Mouse (Mus musculus): ENCODE data around the gene Rgs3.

Rgs3 gene

DNA sequence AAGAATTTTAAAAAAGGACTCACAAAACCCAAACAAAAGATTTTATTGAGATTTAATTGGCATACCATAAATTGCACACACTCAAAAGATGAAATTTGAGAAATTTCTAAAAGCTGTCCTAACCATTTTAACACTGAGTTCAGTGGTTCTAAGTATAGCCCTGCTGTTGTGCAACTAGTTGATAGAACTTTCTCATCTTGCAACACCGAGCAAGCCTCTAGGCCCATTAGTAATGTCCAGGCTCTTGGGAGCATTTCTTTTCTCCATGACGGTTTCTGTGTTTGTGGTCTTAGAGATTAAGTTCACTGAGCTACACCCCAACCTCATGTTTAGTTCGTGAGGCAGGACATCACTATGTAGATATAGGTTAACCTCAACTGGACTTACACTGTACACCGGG, 169.5 kb downstream of the Rgs3 start:
- DNase-seq, result no peak

DNA sequence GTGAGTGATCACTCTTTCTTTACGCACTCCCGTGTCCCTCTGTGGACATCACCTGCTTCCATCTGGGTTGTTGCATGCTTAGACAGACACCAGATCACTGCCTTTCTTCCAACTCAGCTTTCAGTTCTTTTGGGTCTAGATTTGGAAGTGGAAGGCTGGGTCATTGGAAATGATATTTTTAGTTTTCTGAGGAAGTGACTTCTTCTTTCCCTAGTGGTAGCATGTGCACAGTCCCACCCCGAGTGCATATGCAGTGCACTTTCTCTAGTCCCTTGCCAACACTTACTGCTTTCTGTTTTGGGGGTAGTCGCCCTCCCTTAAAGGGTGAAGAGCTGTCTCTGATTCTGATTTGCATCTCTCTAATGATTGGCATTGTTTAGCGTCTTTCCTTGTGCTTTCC, 170.3 kb downstream of the Rgs3 start:
- no peak for DNase-seq

DNA sequence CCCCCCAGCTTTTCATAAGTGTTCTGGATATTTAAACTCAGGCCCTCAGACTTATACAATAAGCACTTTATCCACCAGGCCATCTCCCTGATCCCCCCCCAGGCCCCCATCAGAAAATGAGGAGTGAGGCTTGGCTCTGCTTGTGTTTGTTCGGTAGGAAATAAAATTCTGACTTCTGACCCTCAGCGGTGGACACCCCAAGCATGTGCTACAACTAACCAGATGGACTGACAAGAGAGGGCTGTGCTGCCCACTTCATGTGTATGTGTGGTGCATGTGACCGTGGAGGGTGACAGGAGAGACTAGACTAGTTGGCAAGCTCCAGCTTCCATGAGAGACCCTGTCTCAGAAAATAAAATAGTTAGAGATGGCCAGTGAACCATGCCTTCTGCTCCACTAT, 171.2 kb downstream of the Rgs3 start:
- DNase-seq, result no peak

DNA sequence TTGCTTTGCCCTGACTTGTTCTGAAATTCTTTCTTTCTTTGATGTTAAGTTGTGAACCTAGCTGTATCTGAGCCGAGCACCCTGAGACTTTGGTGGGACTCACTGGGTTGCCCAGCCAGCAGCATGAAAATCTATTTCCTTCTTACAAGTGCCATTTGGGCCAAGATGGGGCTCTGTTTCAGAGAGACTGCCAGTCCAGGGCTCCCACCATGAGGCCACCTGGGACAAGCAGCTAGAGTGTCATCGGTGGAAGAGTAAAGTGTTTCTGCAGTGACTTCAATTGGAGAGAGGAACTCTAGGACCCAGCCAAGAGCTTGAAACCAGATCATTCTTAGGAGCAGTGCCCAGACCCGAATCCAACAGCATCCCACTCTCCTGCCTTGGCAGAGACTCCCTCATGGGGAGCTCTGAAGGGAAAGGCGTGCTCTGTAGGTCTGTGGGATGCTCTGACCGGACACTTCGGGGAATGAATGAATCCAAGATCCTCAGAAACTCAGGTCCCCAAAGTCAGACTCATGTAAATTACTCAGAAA, 171.9 kb downstream of the Rgs3 start:
- no peak for DNase-seq

GRCm38 (mm10) chr4:62732096-62732495, 172.4 kb downstream of the Rgs3 start:
- no peak for DNase-seq

DNA sequence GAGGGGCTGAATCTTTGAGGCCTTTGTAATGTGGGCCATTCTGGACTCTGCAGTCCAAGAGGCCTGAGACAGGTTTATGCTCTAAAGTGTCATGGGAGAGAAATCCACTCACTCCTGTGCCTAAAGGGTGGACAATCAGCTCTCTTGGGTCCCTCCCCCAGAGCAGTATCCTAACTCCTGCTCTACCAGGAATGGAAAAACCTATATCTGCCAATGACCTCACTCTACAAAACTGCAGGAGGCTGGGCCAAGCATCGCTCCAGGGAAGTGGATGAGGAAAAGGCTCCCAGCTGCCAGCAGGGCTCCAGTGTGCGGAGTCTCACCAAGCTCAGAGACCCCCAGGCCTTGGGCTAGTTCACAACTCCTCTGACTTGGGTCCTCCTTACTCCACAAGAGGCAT, 173.2 kb downstream of the Rgs3 start:
- DNase-seq, result peak; percentile 49

DNA sequence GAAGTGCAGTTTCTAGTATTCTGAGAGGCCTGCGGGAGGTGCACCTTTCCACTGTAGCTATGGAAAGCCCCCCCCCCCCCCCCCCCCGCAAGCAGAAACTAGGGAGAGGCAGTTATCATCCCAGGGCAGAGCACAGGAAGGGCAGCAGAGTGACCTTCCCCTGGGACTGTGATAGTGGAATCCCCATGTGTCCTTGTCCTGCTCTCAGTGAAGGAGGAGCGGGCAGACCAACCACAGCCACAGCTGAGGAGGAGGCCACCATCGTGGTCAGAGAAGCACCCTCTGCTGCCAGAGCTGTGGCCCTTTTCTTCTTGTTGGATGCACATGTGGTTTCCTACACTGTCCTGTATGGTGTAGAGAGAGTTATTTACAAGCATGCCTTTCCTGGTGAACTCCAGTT, 174.3 kb downstream of the Rgs3 start:
- DNase-seq, result no peak

DNA sequence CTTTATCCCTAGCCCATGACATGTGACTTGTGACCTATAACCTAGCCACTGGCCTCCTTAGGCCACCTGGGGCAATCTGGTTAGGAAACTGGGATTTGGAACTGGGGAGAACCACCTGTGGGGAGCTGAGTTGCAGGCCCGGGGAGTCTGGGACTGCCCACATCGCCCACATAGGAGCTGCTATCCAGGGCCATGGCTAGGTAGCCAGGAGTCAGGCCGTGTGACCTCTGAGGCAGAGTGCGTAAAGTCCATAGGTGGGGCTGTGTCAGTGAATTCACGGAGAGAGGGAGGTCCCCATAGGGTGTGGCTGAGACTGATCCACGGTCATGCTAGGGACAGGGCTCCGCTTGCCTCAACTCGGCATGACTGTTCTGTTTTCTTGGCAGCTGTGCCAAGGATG, 175.6 kb downstream of the Rgs3 start:
- DNase-seq, result no peak

DNA sequence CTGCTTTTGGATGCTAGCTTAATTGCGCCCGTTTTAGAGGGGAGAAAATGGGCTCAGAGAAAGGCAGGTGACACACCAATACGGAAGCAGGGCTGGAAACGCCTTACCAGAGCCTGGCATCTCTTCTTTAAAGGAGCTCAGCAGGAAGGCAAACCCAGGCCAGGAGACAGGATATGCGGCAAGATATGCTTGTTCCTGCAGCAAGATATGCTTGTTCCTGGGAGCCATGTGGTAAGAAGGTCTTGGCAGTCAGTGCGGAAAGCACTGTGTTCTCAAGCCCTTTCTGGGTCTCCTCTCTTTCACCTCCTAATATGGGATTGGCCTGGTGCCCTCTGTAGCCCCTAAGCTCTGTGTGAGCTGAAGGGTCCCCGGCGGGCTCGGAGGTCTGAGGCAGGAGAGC, 176.2 kb downstream of the Rgs3 start:
- DNase-seq, result no peak

- DNase-seq, result no peak
Observed at GRCm38 (mm10) chr4:62736421-62736820, 176.8 kb downstream of the Rgs3 start.

DNA sequence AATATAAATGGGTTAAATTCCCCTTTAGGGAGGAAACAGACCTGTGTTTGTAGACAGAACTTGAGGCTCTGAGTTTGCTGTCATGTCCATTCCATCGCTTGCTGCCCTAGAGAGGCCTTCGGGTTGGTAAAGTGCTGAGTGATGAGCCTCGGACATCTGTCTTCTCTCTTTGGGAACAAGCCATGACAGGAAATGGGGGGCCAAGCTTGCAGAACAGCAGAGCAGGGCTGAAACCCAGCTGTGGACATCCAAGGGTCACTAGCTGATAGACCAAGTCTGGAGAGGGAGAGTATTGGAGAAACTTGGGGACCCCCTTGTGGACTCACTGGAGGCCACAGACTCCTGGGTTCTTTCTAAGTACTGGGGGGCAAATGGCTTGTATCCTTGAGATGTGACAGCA, 177.3 kb downstream of the Rgs3 start:
- no peak for DNase-seq

DNA sequence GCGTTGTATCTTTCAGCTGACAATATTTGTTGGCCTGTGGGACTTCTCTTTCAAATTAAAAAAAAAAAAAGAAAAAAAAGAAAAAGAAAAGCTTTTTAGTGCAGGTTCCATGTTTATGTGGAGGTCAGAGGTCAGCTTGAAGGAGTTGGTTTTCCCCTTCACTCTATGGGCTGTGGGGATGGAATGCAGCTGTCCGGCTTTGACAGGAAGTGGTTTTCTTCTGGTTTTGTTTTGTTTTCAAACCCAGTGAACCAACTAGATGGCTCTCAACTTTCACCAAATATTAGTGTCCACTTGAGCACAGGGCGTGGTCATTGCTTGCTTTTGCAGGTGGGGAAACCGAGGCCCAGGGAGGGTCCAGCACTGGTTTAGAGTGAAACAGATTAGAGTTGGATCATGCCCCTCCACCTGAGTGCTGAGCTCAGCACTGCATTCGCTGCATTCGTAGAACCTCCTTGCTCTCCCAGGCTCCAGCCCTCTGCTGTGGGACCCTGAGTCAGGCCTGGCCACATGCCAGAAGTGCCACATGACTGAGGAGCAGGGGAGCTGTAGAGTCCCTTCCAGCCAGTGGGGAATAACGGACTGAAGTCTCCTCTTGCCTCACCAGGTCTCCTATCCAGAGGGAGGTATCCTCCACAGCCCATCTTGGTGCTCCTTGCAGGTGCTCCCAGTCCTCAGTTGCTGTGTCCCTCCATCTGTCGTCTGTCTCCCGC, 178.5 kb downstream of the Rgs3 start:
- DNase-seq, result peak; percentile 47

GRCm38 (mm10) chr4:62738996-62739395, 179.3 kb downstream of the Rgs3 start:
- DNase-seq, result no peak

DNA sequence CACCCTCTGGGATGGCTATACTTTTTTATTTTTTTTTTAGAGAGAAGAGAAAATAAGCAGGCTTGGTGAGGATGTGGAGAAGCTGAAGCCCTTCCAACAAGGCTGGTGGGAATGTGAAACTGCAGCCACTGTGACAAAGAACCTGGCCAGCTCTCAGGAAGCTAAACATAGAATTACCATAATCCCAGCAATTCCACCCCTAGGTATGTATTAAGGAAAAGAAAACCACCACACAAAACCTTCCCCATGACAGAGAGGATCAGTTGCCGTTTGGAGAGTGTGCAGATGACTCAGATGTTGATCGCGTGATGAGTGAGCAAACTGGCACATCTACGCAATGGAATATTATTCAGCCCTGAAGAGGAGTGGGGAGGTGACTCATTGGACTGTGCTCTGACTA, 179.9 kb downstream of the Rgs3 start:
- no peak for DNase-seq

- DNase-seq, result no peak
Observed at GRCm38 (mm10) chr4:62740282-62741054, 180.8 kb downstream of the Rgs3 start.

DNA sequence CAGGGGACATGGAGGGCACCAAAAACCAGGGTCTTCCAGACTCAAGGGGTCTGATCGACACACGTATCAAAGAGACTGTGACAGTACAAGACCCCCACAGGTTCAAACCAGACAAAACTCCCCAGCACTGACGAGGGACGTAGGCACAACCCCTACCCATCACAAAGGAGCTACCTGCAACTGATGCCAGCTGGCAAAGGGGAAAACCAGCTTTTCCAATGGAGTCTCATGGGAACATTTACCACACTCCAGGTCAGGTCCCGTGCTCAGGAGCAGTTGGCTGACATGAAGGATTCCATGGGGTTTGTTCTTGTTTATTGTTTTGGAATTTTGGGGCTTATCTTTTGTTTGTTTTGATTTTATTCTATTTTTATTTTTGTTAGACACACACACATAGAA, 181.4 kb downstream of the Rgs3 start:
- DNase-seq, result no peak

- DNase-seq, result peak; percentile 40
Observed at GRCm38 (mm10) chr4:62741601-62742000, 182.0 kb downstream of the Rgs3 start.

GRCm38 (mm10) chr4:62742885-62743760, 183.5 kb downstream of the Rgs3 start:
- peak; percentile 39 for DNase-seq

GRCm38 (mm10) chr4:62744534-62744956, 184.9 kb downstream of the Rgs3 start:
- no peak for DNase-seq

DNA sequence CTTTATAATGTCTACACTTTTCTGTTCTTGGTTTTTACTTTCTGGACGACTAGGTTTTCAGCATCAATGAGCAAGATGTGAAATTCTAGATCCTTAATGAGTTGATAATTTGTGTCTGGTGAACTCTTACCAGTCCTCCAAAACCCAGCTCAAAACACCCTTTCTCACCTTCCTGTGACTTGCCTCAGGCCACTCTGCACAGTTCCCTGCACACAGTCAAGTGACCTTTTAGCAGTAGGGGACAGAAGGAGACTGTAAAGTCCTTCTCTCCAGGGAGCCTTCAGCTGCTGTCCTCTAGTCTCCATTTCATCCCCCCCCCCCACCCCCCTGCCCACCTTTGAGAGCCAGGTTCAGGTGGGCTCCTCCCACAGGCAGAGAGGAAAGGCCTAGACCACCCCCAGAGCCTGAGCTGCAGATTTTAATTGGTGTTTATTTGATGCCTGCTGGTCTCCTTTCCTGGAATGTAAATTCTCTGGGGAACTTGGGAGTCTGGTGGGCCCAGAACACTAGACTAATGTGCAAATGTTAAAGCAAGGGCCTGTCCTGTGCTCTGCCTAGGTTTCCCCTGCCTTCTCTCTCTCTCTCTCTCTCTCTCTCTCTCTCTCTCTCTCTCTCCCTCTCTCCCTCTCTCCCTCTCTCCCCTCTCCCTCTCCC, 185.5 kb downstream of the Rgs3 start:
- peak; percentile 34 for DNase-seq
